Mouse (Mus musculus): Measurements from ENCODE around the gene Cand2.

DNA sequence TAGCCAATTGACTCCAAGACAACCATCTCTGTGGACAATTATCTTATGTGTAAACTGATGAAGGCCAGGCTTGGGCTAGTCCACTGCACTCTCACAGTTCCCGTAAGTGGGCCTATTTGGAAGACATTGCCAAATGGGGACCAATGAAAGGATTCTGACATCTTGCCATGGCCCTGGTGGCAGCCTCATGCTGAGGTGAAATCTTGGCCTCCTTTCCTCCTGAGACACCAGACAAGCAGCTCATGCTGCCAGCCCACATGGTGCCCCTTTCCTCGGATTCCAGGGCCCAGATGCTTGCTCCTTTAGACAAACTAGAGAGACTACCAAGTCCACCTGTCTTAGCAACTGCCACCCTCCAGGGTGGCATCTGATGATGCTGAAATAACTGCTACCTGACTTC is 43.8 kb downstream of the Cand2 start:
- TF ChIP-seq CTCF (IDR thresholded peaks at IDR 0.05; ENCODE audit: insufficient read depth, low read length) (no peak), POLR2A (IDR thresholded peaks at IDR 0.05; ENCODE audit: borderline replicate concordance, extremely low read depth, low read depth, low read length) (no peak)

All from lung, adult 2 months (tissue).